Mouse (Mus musculus) right cerebral cortex, postnatal 25 days (tissue): ENCODE results near the gene Epha4.

Source experiments
- DNase-seq: peaks from one replicate; pipeline ENCODE4 v3.0.0; 2022

The Epha4 gene

DNA sequence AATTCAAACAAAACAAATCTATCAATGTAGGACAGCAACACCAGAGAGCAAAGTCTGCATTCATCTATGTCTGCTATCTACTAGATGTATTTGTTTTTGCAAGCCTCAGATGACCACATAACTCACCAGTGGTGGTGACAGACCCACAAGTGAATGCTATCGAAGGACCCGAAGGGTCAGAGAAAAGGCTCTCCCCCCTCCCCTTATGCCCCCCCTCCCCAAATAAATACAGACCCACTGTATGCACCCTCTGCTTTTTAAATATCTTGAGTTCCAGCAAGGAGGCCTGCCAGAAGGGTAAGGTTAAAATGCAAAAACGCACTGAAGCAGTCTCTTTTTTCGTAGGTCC, 2.9 kb downstream of the Epha4 start:
- DNase-seq: no peak

DNA sequence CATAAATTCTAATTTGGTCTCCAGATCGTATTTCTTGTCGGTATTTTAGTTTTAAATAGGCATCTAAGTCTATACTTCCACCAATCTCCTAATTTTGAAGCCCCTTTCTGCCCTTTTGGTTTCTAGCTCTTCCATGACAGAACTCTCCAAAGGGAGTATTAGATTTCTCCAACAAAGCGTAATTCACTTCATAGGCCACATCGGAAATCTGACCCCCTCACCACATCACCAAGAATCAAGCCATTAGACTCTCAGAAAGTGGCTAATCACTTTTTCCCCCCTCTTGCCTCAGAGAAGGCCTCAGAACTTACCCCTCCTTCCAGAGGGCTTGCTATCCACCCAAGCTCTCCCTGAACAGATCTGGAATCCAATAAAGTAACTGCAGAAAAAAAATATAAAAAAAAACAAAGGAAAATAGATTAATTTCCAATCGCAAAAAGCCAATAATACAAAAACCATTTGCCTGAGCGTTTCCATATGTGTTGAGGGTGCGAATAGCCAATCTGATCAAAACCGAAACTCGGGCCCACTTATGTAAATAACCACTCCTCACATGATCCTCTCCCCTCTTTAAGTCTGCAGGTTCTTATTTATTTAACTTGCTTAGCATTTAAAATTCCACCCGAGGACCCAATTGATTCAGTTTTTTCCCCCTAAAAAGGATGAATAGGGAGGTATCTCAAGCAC, 3.4 kb downstream of the Epha4 start:
- no peak for DNase-seq

DNA sequence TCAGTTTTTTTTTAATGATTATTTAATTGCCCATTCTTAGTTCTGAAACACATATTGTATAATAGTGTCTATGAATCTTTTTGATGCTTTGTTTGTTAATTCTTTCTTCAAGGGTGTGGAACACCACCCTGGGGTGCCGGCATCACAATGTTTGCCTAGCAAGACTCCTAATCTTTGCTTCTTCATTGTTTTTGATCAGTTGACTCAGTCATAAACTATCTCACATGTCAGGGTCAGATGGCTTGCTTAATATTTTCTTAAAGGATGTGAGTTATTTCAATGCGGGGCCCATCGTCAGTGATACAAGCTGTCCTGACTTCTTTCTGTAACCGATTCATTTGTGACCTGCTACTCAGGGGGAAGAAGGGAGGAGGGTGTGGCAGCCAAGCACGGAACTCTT, 4.3 kb downstream of the Epha4 start:
- DNase-seq: no peak

DNA sequence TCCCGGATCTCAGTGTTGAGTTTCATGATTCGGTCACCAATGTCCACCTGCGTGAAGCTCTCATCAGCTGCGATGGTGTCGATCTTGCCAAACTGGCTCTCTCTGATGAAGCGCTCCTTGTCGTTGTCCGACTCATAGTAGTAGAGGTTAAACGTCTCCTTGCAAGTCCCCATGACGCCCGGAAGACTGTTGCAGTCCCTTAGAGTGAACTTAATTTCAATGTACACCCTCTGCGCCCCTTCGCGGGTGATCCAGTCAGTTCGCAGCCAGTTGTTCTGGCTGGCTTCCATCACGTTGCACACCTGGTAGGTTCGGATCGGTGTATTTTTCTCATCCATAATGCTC, 8.1 kb downstream of the Epha4 start:
- no peak for DNase-seq

DNA sequence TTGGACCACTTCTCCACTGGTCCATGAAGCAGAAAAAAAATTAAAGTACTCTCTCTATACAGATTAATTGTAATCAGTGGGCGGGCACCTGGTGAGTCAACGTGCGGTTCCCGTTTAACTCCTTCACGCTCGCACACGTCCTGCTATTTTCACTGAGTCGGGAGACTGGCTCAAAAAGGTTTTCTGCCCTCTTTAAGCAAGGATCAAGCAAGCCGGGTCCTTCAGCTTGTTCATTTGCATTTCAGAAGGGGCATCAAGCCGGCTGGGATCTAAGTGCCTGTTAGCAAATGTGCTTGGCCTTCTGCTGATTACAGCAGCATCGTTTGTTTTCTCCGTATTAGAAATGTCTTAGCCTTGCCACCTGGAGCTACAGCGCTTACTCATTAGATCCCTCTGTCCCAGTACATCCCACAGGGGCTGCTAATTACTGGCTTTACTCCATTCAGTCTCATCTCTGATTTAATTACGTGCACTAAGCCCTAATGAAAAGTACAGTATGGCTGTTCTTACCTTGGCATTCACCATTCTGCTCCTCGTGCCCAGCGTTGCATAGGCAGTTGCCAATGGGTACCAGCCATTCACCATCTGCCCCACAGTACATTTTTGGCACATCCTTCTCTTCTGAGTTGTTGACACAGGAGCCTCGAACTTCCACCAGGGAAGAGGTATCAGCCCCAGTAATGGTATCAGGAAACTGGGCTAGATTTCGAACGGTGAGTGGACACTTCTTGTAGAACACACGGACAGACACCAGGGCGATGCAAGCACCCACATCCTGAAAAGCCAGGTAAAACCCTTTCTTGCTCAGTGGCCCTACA, 8.6 kb downstream of the Epha4 start:
- DNase-seq: no peak

DNA sequence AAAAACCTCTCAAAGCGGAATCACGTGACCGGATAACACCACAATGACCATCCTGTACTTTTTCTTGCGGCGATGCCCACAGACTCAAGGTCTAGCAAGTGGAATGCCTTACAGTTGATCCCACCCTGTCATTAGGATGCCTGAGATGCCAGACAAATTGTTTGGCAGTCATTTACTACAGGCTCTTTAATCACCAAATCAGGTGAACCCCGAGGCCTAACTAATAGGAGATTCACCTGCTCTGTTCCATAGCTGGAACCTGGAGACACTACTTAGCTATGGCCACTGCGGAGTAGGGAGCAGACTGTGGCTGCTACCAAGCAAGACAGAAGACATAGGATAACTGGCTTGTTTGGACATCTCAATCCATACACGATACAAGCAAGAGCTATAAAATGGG, 9.6 kb downstream of the Epha4 start:
- no peak for DNase-seq

DNA sequence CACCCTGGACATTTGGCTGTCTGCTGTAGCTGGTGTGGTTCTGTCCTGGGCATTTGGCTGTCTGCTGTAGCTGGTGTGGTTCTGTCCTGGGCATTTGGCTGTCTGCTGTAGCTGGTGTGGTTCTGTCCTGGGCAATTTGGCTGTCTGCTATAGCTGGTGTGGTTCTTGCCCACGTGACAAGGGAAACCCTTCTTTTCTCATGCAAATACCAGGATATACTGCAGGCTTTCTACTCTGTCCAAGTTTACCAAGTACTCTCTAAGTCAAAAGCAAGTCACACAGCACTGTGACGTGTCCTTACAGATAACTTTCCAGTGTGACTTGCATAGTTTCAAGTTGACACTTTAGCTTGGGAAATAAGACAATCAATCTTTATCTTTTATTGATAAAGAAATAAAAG, 10.1 kb downstream of the Epha4 start:
- no peak for DNase-seq

DNA sequence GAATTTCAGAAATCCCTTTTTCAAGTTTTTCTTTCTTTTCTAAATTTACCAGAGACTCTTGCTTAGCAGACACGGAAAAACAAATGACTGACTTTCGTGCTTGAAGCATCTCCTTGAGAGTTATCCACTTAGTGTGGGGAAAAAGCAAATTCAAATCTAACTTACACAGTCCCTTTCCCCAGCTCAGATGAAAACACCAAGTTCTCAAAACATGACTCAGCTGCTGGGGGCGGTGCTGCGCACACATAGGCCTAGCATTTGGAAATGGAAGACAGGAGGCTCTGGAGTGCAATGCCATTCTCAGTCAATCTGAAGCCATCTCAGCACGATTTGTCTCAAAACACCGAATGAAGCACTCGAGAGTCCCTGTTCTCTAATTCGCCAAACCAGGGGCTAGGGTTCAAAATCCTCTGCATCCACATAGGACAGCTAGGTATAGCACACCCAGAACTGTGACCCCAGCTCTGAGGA, 11.1 kb downstream of the Epha4 start:
- DNase-seq: peak; percentile 65

DNA sequence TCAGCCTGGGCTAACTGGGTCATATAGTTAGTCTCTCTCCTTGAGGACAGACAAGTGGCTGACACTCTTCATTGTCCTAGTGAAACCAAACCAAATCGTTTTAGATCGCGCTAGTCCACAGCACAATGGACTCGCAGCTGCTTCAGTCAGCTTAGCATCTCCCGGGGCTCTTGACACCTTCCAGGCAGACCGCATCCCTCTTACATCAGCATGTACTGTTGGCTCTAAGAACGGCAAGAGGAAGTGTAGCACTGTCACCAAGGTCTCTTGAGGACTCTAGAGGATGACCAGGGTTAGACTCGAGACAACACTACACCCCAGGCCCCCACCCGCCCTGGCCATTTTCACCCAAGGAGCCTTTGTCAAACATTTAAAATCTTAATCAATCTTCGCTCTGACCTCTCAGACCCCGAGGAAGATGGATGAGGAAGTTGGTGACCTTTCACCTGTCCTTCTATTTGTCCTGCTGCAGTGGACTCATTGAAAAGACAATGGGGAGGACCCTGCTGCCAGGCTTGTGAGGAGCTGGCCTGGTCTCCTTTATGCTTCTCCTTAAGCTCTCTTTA, 12.3 kb downstream of the Epha4 start:
- DNase-seq: no peak

DNA sequence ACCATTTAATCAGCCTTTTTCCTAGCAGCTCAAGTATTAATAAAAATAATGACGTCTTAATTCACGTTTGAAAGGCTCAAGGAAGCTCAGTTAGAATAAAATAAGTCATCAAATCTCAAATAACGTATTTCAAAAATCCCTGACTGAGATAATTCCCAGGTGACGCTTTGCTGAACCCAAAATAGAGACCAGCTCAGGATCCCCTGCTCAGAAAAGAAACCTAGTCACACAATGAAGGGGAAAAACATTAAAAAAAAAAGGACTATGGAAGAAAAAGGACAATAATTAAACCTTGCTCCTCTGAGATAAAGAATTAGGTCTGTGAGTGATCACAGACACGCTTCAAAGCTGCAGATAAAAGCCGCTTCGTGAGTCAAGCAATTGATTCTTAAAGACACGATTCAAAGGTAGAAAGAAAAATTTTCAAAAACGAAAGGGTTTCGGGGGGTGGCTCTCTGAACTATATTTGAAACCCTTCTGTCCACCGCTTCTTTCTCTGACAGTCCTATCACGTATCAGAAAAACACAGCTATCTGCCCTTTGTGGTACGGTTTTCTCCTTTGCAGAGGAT, 13.4 kb downstream of the Epha4 start:
- no peak for DNase-seq

DNA sequence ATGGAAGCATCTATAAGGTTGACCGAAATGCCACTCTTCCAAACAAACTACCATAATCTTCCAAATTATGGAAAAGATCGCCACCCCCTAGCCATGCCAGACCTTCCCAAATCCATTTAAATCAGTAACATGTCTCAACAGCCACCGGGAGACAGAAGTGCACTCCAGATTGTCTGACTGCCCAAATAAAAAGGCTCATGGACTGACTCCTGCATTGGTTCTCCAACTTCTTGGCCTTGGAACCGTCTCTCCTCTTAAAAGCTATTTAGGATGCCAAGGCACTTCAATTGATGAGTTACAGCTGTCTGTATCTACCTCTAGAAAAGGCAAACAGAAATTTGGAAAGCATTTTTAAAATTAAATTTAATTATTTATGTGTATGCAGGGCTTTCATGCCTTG, 17.4 kb downstream of the Epha4 start:
- no peak for DNase-seq

DNA sequence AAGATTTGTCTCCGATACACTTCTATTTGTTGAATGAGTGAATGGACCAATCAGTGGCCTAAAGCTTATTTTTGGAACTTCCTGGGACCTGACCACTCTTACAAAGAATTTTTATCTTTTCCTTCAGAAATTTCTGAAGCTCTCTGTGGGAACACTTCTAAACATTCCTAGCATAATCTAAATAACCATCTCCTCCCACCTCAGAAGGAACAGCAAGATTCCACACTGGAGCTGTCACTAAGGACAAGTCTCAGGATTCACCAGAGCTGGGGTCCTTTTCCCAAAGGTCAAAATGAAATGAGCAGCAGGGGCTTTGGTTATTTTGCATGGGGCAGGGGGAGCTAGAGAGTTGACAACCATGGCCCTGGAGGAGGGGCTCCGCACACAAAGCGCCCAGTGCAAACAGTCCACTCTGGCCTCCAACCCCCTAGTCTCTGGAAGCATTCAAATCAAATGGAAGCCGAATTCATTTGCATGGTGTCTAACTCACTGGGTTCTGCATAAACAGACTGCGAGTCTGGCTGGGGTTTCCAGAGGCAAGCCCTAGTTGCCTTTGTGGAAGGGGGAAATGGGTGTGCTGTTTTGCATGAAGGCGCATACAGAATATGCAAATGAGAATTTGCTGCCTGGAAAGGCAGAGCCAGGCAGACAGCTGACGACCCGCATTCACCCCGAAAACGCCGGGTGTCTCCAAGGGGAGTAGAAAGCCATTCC, 18.3 kb downstream of the Epha4 start:
- DNase-seq: no peak

DNA sequence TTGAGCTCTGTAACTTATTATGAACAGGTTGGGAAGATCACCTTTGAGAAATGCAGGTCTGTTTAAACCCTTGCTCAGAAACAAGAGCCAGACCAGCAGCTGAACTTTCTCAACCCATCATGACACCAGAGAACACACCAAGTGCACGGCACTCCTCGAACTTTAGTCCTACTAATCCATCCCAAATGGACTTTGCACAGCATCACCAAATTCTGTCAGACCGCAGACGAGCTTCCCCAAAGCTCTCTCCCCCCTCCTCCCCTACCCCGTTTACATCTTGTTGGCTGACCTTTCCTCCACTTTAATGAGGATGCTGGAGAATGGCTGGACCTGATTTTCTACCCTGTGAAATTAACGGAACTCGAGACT, 19.1 kb downstream of the Epha4 start:
- no peak for DNase-seq

DNA sequence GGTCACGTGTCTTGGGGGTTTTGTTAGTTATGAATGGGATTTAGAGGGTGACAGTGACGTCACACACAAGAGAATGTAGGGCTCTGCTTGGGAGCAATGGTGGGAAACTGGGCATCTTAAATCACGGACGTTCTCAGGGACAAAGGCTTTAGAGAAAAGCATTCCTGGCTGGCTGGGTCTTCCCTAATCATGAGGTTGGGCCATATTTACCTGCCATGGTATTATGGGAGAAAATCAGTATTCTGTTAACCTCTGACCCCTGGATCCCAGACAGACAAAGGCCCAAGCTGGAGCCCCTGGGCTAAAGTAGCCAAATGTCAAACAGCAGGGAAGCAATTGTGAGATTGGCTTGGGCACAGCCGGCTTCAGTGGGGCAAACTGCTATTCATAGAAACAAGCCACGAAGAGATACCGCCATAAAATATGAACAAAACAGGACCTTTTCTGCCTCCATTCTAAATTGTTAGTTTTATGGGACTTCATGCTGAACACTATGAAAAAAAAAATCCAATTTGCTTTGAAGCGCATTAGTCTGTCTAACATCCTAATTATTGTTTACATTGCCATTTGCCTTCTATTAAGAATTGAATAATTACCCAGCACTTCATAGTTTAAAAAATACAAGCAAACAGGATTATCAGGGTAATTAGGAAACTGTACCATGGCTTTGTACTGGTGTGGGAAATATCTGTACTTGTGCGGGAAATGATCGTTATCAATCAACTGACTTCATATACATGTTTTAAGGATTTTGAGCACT, 19.7 kb downstream of the Epha4 start:
- no peak for DNase-seq

DNA sequence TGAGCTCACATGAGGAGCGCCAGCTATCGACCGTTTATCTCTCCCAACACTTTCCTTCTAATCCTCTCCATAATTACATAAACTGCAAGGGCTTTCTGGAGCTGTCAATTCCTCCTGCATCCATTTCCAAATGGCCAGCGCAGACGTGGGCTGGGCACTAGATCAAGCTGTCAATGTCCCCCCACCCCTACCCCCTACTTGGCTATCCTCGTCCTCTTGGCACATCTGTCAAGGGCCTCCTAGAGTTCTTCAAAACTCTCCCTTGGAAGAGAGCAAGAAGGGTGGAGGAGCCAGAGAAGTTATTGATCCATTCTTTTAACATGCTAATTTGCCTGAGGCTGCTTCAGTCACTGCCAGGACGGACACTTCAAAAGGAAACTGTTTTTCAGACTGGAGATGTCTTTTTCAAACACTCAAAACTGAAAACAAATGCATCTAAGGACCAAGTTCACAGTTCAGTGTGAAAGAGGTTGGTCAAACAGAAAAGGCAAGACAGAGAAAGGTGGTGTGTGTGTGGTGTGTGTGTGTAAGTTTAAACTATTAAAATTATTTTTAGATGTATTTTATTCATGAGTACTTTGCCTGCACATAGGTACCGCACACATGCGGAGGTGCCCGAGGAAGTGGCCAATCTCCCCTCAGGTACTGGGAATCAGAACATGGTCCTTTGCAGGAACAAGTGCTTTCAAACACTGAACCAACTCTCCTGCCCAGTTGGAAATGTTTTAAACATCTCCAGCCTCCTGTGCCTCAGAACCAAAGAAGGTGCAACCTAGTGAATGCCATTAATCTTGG, 20.9 kb downstream of the Epha4 start:
- DNase-seq: no peak

DNA sequence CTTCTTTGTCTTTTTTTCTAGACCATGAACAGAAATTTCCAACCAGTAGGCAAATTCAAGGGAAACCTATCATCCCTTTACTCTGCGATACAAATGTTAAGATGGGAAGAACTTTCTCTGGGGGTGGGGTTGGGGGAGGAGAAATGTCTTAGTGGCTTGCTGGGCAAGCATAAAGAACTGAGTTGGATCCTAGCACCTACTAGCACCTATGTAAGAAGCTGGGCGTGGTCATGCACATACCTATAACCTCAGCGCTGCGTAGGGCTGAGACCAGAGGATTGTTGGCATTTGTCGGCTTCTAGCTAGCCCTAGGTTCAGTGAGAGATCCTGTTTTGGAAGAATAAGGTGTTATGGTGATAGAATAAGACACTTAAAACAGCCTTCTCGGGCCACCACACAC, 24.7 kb downstream of the Epha4 start:
- no peak for DNase-seq

DNA sequence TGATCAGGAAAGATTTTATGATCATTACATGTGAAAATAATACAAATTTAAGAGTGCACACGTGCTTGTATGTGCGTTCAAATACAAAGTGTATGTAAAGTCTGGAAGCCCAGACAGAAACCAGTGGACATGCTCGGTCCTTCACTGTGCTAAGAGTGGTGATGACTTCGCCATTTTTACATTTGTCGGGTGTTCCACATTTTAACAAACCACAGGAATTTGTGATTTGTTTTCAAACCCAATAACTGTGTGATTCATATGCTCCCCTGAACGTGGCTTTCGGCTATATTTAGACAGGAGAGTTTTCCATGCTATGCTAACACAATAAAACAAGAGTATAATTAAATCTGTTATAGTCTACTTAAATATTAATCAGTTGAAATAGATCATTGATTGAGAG, 25.5 kb downstream of the Epha4 start:
- no peak for DNase-seq

DNA sequence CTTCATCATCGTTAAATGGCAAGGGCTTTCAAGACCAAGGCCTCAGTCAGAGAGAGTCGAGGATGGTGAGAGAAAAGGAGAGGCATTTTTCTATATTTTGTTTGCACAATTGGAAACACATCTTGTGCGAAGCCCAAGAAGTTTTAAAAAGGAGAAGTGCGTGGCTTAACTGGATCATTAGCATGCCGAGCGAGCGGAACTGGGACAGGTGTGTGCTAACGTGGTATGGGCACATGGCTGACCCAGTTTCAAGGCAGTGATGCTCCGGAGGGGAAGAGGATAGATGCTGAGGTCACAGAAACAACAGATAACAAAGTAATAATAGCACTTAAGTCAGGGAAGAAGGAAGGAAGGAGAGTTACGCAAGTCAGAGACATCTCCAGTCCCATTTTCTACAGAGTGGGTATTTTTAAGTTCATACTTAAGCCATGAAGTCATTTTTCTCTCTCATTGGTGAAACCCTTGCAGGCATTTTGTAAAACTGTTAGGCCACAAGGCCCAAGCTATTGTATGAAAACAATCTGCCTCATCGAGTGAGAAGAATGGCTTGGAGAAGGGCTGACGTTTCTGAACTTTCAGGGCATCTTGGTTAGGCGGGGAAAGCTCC, 26.9 kb downstream of the Epha4 start:
- DNase-seq: no peak

DNA sequence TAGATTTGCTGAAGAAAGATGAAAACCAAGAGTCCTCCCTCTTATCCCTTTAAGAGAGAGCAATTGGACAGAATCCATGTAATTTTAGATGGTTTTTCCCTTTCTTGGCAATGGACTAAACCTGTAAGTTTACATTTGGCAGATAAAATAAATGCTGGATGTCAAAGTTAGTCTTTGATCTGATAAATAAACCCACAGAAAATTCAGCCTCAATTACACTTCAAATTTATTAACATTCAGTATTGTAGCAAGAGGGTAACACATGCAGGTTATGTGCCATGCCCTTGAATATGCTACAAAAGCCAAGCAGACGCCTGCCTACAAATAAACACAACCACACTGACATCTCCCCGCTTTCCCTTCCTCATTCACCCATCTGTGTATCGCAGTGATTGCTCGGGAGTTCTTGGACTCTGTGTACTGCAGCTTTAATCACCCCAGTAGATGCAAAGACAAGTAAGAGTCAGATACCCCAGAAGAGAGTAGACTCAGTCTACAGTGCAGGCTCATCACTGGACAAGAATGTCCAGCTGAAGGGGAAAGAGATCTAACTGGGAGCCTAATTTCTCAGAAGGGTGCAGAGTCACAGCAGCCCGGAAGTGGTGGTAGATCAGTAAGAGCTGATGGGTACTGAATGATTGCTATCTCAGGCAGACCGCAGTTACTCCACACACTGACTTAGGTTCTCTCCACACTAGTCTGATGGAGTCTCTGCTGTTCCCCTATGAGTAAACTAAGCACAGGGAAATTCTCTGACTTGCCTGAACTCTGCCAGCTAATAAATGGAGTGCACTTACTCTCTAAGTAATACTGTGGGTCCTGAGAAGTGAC, 29.9 kb downstream of the Epha4 start:
- no peak for DNase-seq

DNA sequence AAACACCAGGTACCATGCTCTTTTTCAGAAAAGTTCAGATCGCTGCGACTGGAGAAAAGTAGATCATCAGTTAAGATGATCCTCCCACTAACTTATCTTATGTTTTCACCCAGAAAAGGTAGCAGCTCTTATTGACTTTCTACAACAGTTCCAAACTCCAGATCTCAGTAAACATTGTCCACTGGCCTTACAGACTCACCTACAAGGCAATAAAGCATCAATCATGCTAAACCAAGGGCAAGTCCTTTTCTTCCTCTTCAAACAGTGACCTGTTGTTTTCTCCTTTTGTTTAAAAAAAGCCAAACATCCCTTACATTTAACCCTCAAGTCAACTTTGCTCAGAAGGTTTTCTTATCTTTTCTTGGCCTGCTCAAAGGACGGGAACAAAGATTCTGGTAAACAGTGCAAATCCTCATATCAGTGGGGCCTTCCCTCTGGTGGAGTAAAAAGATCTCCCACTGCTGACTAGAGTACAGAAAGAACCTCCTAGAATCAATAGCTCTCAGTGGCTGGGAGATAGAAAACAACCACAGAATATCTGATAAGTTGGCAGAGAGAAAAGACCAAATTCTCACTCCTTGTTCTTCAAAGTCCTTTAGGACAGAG, 39.0 kb downstream of the Epha4 start:
- DNase-seq: no peak
